Mouse (Mus musculus) A20 (cell line): Measurements from ENCODE around the gene Nup93.

ENCODE experiments used
- DNase-seq: peaks from one replicate; pipeline ENCODE4 v3.0.0-alpha.2; 2011; ENCODE audit warnings: low read depth, low spot score

The Nup93 gene

DNA sequence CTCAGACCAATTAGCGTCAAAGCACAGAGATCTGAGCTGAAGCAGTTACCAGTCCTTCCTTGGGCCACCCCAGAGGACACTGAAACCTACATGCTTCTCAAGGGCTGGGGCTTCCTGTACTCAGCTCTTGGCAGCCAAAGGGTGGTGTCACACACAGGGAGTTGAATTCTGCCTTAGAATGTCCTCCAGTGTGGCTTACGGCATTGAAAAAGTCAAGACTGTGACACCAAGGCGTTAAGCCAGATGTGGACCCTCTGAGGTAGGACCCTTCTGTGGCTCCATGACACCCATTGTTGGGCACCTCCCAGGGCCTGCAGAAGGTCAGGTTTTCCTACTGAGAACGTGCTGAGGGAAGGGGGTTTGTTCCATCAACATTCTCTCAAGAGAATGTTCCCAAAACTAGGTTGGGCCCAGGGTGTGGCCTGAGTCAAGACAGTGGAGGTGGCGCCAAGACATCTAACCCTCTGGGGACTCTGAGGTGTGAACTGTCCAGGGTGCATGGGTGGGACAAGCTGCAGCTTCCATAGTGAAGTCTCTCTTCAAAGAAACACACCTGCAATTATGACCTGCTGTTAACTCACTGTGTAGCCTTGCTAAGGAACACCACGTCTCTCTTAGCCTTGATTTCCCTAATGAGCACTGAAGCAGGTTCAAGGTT is 147.5 kb downstream of the Nup93 start:
- DNase-seq, result no peak

- DNase-seq, result no peak
Measured at GRCm38 (mm10) chr8:94362607-94363239, 148.4 kb downstream of the Nup93 start.

GRCm38 (mm10) chr8:94363288-94363688 is 148.9 kb downstream of the Nup93 start:
- peak; percentile 86 for DNase-seq

DNA sequence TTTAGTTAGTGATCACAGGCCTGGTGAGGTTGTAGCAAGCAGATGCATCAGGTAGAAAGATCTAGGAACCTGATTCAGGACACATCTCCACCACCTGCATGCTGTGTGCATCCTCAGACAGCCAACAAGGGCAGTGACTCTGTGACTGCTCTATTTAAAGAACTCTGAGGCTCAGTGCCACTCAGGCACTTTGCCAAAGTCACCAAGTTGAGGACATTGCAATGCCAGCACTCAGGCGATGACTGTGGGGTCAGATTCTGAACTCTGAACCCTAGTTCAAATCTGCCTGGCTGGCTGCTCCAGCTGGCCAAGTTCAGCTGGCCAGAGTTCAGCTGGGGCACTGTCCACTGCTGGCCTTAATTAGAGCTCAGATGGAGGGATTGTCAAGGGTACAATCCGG is 149.5 kb downstream of the Nup93 start:
- DNase-seq, result no peak

- DNase-seq, result no peak
Measured at GRCm38 (mm10) chr8:94364686-94365312, 150.4 kb downstream of the Nup93 start.

- DNase-seq, result peak; percentile 93
Measured at GRCm38 (mm10) chr8:94365410-94365981, 151.1 kb downstream of the Nup93 start.
